Mouse (Mus musculus) MEL (cell line): ENCODE results near the gene Vgll4.

Experiments used
- BHLHE40 ChIP-seq: IDR thresholded peaks from 2 replicates; pipeline ENCODE4 v1.6.1; 2012; ENCODE audit warnings: low read depth, mild to moderate bottlenecking, inconsistent platforms, low read length, improper control_type of control experiment, borderline replicate concordance
- EP300 ChIP-seq, 2 experiments: IDR thresholded peaks; 2 replicates each; pipeline ENCODE4 v1.6.1; 2011; ENCODE audit warnings: improper control_type of control experiment in 2 of 2, low read length in 2 of 2, low read depth in 1 of 2, mild to moderate bottlenecking in 1 of 2
- MAX ChIP-seq: IDR thresholded peaks from 2 replicates; pipeline ENCODE4 v1.6.1; 2011; ENCODE audit warnings: low read length, improper control_type of control experiment
- MEF2A ChIP-seq: IDR thresholded peaks from 2 replicates; pipeline ENCODE4 v1.6.1; 2014; ENCODE audit warnings: low read depth, mild to moderate bottlenecking, inconsistent platforms, low read length, improper control_type of control experiment; ENCODE audit not compliant: poor library complexity, insufficient replicate concordance, severe bottlenecking; ENCODE audit errors: extremely low read depth
- NRF1 ChIP-seq: IDR thresholded peaks from 2 replicates; pipeline ENCODE4 v1.6.1; 2014; ENCODE audit warnings: low read depth, mild to moderate bottlenecking, inconsistent platforms, low read length, improper control_type of control experiment, moderate library complexity; ENCODE audit not compliant: poor library complexity, insufficient read depth, severe bottlenecking
- POLR2A ChIP-seq, 2 experiments: IDR thresholded peaks; 2 replicates each; pipeline ENCODE4 v1.6.1; 2011 to 2012; ENCODE audit warnings: low read length in 2 of 2, mild to moderate bottlenecking in 2 of 2, control low read depth in 1 of 2, improper control_type of control experiment in 1 of 2, low read depth in 1 of 2, moderate library complexity in 1 of 2; ENCODE audit not compliant: control insufficient read depth in 1 of 2, insufficient read depth in 1 of 2, poor library complexity in 1 of 2
- POLR2AphosphoS2 ChIP-seq: IDR thresholded peaks from 2 replicates; pipeline ENCODE4 v1.6.1; 2011; ENCODE audit warnings: low read length, improper control_type of control experiment
- TAL1 ChIP-seq: IDR thresholded peaks from 2 replicates; pipeline ENCODE4 v1.6.1; 2012; ENCODE audit warnings: mild to moderate bottlenecking, inconsistent platforms, low read length, moderate library complexity, mixed read lengths
- TCF12 ChIP-seq: IDR thresholded peaks from 2 replicates; pipeline ENCODE4 v1.6.1; 2014; ENCODE audit warnings: low read depth, mild to moderate bottlenecking, inconsistent platforms, low read length, improper control_type of control experiment, moderate library complexity
- USF1 ChIP-seq: IDR thresholded peaks from 2 replicates; pipeline ENCODE4 v1.6.1; 2014; ENCODE audit warnings: low read depth, mild to moderate bottlenecking, inconsistent platforms, low read length, improper control_type of control experiment, moderate library complexity
- USF2 ChIP-seq, 2 experiments: IDR thresholded peaks; 2 replicates each; pipeline ENCODE4 v1.6.1; 2011 to 2012; ENCODE audit warnings: improper control_type of control experiment in 2 of 2, low read length in 2 of 2, borderline replicate concordance in 1 of 2, inconsistent platforms in 1 of 2, low read depth in 1 of 2, mild to moderate bottlenecking in 1 of 2; ENCODE audit not compliant: insufficient read depth in 1 of 2
- ZMIZ1 ChIP-seq: IDR thresholded peaks from 2 replicates; pipeline ENCODE4 v1.6.1; 2012; ENCODE audit warnings: low read depth, mild to moderate bottlenecking, inconsistent platforms, low read length, improper control_type of control experiment, moderate library complexity
- ZNF384 ChIP-seq: IDR thresholded peaks from 2 replicates; pipeline ENCODE4 v1.6.1; 2012; ENCODE audit warnings: low read depth, mild to moderate bottlenecking, inconsistent platforms, low read length, improper control_type of control experiment

DNA sequence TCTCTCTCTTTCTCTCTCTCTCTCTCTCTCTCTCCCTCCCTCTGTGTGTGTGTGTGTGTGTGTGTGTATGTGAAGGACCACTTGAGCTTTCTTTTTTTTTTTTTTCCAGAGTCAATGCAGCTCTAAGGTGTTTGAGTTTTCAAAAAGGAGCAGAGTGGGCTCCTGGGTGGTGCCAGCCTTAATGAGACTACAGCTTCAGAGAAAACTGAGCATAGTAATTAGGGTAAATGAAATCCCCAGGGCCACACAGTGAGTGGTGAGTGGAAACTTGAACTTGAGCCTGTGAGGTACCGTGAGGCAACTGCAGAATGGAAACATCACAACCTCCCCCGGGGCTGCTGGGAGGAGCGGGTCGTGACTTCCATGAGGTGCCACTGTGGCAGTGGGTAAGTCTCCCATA lies 22.1 kb upstream of the Vgll4 start:
- no peak for TF ChIP-seq ZMIZ1
- no peak for TF ChIP-seq NRF1
- no peak for TF ChIP-seq POLR2A (IDR thresholded peaks at IDR 0.05; ENCODE audit: control insufficient read depth in 1 of 2, insufficient read depth in 1 of 2, low read depth in 1 of 2, low read length in 2 of 2, poor library complexity in 1 of 2)
- TF ChIP-seq EP300 (IDR thresholded peaks at IDR 0.05; ENCODE audit: low read depth in 1 of 2, low read length in 2 of 2): no peak
- TF ChIP-seq MEF2A: no peak
- TF ChIP-seq ZNF384: no peak
- TF ChIP-seq POLR2AphosphoS2: no peak
- no peak for TF ChIP-seq MAX
- no peak for TF ChIP-seq TCF12
- TF ChIP-seq TAL1: no peak
- no peak for TF ChIP-seq BHLHE40
- TF ChIP-seq USF1: no peak
- no peak for TF ChIP-seq USF2 (IDR thresholded peaks at IDR 0.05; ENCODE audit: borderline replicate concordance in 1 of 2, insufficient read depth in 1 of 2, low read depth in 1 of 2, low read length in 2 of 2)
